Mouse (Mus musculus): Measurements from ENCODE around the gene Hpse. TPM values are rescaled to one million over a fixed set of nuclear protein-coding genes. Genes with fewer than 3 reads are reported as not detected.
A peak's percentile ranks its signal among the peaks of the same experiment; 100 is the strongest.

Hpse gene
- total RNA-seq, 2 experiments from 2014 or later = 0.38 to 0.50 TPM

DNA sequence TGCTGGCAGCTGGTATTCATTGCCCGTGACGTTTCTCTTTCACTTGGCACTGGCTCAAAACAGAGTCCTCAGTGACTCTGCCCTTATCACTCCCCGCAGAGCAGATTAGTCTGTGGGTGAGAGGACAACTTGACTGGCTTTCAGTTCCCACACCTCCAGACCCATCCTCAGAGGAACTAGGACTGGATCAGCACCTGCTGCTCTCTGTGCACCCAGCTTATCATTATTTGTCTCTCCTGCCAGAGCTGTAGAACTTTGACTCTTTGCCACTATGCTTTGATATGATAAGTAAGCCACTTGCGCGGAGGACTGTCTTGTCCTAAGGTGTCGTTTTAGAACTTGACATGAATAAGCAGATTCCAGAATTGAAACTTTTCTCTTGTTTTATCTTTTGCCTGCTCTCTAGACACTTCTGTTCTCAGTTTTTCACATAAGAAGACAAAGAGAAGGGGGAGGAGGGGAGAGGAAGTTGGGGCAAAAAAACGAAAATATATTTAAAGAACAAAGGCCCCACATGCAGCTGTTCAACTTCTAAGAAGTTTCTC, 75.5 kb downstream of the Hpse start:
- intact Hi-C loops (cut with DNase I) = loop anchor here (10.0 kb wide), 1 partner anchor 89 kb away; no protein-coding TSS in a partner anchor
- no peak for DNase-seq

DNA sequence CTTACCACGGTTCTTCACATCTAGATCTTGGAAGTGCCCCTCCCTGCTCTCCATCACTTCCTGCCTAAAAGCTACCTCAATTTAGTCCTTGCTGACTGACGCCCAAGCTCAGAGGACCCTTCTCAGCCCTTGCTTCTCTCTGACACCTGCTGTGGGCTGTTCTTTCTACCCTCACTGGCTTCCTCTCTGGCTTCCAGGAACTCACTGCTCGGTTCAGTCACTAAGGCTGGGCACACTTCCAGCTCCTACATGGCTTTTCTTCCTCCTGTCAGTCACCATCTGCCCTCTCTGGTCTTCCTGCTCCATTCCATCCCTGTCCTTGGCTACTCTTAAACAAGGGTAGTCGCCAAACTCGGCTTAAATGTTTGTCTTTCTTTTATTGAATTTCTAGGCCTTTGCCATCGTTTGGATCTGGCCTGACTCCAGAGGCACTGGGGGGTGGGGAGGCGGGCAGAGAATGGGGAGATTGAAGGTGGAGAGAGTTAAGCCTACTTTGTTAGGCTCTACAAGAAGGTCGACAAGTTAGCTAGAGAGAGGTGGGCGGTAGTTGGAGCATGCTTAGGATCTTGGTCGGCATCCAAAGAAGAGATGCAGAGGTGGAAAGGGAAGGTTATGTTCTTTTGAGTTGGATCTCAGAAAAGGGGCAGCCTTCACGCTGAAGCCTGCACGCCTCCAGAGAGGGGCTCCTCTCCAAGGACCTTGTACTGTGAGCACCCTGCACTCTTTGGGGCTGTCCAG, 76.1 kb downstream of the Hpse start:
- peak; percentile 68 for DNase-seq
- intact Hi-C loops (cut with DNase I) = loop anchor here (10.0 kb wide), 1 partner anchor 89 kb away; no protein-coding TSS in a partner anchor

DNA sequence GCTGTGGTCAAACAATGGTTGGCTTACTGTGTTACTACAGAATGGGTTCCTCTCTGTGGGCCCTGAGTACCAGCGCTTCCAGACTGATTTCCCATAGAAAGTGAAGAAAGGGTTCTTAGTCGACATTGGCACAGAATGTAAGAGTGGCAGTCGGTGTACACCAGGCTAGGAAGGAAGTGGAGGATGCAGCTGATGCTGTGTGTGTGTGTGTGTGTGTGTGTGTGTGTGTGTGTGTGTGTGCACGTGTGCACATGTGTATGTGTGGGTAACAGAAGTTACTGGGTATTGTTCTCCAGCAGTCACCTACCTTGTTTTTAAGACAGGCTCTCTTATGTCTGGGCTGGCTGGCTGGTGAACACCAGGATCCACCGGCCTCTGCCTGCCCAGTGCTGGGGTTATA, 77.2 kb downstream of the Hpse start:
- intact Hi-C loops (cut with DNase I) = loop anchor here (10.0 kb wide), 1 partner anchor 88 kb away; no protein-coding TSS in a partner anchor

DNA sequence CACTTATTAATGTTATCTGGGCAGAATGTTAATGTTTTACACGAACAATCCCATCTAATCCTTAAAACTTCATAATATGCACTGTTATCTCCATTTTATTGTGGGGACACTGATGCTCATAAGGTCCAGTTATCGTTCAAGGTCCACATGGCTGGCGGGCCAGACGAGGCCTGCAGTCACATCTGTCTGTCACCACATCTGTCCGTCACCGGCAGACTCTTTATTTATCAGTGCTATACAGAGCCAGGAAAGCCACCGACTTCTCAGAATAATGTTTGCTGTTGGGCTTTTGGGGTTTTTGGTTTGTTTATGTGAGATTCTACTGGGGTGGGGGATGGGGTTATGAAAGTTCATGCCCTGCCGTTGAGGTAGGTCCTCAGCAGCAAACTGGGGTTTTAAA, 81.0 kb downstream of the Hpse start:
- intact Hi-C loops (cut with DNase I) = no loop called here
- DNase-seq = no peak

More for the DNA sequence above, 77.2 kb downstream of the Hpse start:
- DNase-seq = no peak

DNA sequence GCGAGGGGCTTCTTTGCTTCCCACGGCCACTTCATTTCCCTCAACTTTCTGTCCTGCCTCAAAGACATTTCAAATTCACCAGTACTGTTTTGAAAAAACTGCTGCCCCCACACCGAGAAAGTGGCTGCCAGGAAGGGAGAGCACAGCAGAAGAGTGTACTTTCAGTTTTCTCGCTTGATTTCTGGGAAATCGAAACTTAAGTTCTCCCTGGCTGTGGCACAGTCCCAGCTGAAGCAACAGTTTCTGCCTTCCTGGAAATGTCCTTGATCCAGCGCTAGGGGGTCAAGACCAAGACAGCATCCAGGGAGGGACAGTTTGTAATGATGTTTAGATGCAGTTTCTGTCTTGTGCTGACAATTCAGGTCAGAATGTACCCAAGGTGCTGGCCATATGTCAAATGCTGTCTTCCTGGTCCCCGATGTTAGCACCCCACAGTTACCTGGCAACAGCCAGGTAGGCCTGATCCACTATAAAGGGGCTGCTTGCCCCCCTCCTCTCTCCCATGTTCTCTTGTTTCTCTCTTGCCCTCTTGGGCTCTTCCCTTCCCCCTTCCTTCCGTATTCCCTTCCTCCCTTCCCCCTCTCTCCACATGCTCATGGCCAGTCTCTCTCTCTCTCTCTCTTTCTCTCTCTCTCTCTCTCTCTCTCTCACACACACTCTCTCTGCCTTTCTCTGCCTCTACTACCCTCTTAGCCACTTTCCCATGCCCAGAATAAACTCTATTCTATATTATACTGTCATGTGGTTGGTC, 82.5 kb downstream of the Hpse start:
- intact Hi-C loops (cut with DNase I) = no loop called here
- DNase-seq = no peak

GRCm38 (mm10) chr5:100635908-100636307, 83.6 kb downstream of the Hpse start:
- no peak for DNase-seq
- intact Hi-C loops (cut with DNase I) = no loop called here

GRCm38 (mm10) chr5:100634885-100635478, 84.5 kb downstream of the Hpse start:
- intact Hi-C loops (cut with DNase I) = no loop called here
- no peak for DNase-seq

DNA sequence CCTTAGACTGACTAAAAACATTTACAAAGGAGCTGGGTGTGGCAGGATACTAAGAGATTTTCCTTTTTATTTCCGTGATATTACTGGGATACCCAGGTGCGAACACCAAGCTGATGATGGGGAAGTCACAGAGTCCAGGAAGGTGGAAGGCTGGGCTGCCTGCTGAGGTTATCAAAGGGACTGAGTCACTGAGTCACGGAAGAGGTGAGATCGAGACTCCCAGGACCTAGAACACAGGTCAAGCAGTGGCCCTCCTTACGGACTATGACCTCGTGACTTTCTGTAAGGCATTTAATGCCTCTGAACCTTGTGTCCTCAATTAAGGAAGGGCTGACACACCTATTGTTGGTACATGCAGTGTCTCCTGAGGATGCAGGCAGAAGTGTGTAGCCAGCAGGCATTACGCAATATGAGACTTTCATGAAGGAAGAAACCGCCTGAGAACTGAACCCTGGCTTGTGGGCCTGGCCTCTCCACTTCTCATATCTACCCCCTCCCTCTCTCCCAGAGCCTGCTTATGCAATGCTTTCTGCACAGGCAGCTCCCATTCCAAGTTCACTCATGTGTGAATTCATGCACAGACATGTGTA, 86.9 kb downstream of the Hpse start:
- intact Hi-C loops (cut with DNase I) = no loop called here
- DNase-seq = no peak

Other genes starting within 250 kb of the Hpse start
- 10 to 100 TPM; 18.4 to 18.6 TPM for gene Lin54, start 219.1 kb downstream of the Hpse start, total RNA-seq (2021)
- 10 to 100 TPM; 80.3 to 83.3 TPM for gene Cops4, start 201.4 kb downstream of the Hpse start, total RNA-seq (2021)
- gene Plac8, start 147.5 kb downstream of the Hpse start, total RNA-seq (2021) = 1 to 10 TPM in 1 of 2 experiments, not detected in 1; 1.9 TPM
- gene Coq2, start 44.6 kb downstream of the Hpse start, total RNA-seq (2021) = 10 to 100 TPM; 47.0 to 47.7 TPM
- gene Helq, start 78.9 kb upstream of the Hpse start, total RNA-seq (2021) = 10 to 100 TPM; 22.9 to 24.3 TPM
- 10 to 100 TPM; 65.3 to 70.3 TPM for gene Mrps18c, start 78.9 kb upstream of the Hpse start, total RNA-seq (2021)
- 1 to 10 TPM; 6.2 to 8.4 TPM for gene Abraxas1, start 101.2 kb upstream of the Hpse start, total RNA-seq (2021)
- 1 to 10 TPM in 1 of 2 experiments, under 1 TPM in 1; 0.99 to 1.8 TPM for gene Gpat3, start 126.0 kb upstream of the Hpse start, total RNA-seq (2021)